Mouse (Mus musculus) thymus, postnatal 0 days (tissue): ENCODE data around the gene Prcp. TPM values are rescaled to one million over a fixed set of nuclear protein-coding genes. Genes with fewer than 3 reads are reported as not detected.
"Not testable (repeated sequence)": the region's sequence is repeated elsewhere in the genome, so short reads cannot be mapped to it uniquely, and the experiment has no call there.

Experiments used
- DNase-seq: peaks from one replicate; pipeline ENCODE4 v3.0.0-alpha.2; 2015; ENCODE audit warnings: low spot score
- polyA plus RNA-seq: library from polyadenylated mRNA; unstranded; fragments of >200 nt; fragmentation: Nextera tagmentation; extraction: Ambion mirVana; gene quantifications from 2 replicates; pipeline ENCODE4 v1.2.1, GENCODE M21; 2015

Prcp gene
- polyA plus RNA-seq, 1 experiment from 2014 or later: 18.9 TPM

DNA sequence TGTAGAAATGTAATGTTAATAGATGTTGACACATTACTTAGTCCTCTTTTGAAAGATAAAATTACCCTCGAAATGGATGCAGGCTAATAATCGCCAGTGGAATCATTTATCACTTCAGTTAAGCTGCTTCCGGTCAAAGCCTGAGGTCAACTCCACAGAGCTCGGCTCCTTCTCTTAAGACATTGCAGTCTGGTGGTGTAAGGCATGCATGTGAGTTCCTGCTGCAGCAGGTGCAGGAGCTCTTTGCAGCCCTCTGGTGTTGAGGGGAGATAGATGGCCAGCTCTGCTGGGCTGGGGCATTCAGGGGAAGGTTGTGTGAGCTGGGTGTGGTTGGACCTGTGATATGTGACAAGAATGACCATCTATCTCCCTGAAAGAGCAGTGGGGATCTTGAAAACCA lies 104.0 kb downstream of the Prcp start:
- DNase-seq: no peak

GRCm38 (mm10) chr7:92978720-92979119 lies 104.5 kb downstream of the Prcp start:
- DNase-seq: not testable (repeated sequence)

GRCm38 (mm10) chr7:92980741-92981140 lies 106.5 kb downstream of the Prcp start:
- DNase-seq: no peak

GRCm38 (mm10) chr7:92981864-92982263 lies 107.6 kb downstream of the Prcp start:
- DNase-seq: no peak

Other genes starting within 250 kb of the Prcp start
- 1.7 and 1.9 TPM in 2 replicates for gene Ankrd42, start 237.3 kb upstream of the Prcp start, polyA plus RNA-seq
- gene Pcf11, start 204.5 kb upstream of the Prcp start, polyA plus RNA-seq: 29.2 and 35.2 TPM in 2 replicates
- gene Rab30, start 132.9 kb upstream of the Prcp start, polyA plus RNA-seq: 3.8 and 4.3 TPM in 2 replicates
- 11.0 and 12.0 TPM in 2 replicates for gene Ddias, start 223 bp upstream of the Prcp start, polyA plus RNA-seq
- 2.6 and 3.3 TPM in 2 replicates for gene Fam181b, start 205.4 kb downstream of the Prcp start, polyA plus RNA-seq